Mouse (Mus musculus) CH12.LX (cell line): ENCODE results near the gene Tmem104. TPM values are rescaled to one million over a fixed set of nuclear protein-coding genes. Genes with fewer than 3 reads are reported as not detected.

ENCODE experiments used
- DNase-seq: peaks from one replicate; pipeline ENCODE4 v3.0.0-alpha.2; 2013; ENCODE audit errors: extremely low read depth
- H3K27ac ChIP-seq: 2 replicates; pipeline ENCODE4 v1.5.1; 2012; ENCODE audit warnings: low read depth, mild to moderate bottlenecking, control low read depth, moderate library complexity; ENCODE audit not compliant: insufficient read depth
- H3K27me3 ChIP-seq: replicated peaks from 2 replicates; pipeline ENCODE3; 2012; ENCODE audit warnings: inconsistent platforms
- H3K36me3 ChIP-seq, 2 experiments: replicated peaks in 1 of 2; 2 replicates each; pipeline versions ENCODE3 to v1.6.1; 2012; ENCODE audit warnings: inconsistent platforms in 1 of 2, low read length in 1 of 2, mild to moderate bottlenecking in 1 of 2, mixed read lengths in 1 of 2, moderate library complexity in 1 of 2; ENCODE audit not compliant: control insufficient read depth in 1 of 2, insufficient read depth in 1 of 2
- H3K4me1 ChIP-seq, 2 experiments: 2 replicates each; pipeline ENCODE4 v1.6.1; 2012; ENCODE audit warnings: inconsistent platforms in 1 of 2, moderate library complexity in 1 of 2; ENCODE audit not compliant: insufficient read depth in 2 of 2, control insufficient read depth in 1 of 2
- H3K4me2 ChIP-seq: 2 replicates; pipeline ENCODE4 v1.6.1; 2012; ENCODE audit warnings: low read depth, mild to moderate bottlenecking, control low read depth; ENCODE audit not compliant: poor library complexity, insufficient read depth, severe bottlenecking
- H3K4me3 ChIP-seq, 3 experiments: fragments of 150-350 bp in 1 of 3; sonication (generic) in 1 of 3; replicated peaks in 1 of 3; 2 replicates each; pipeline versions ENCODE3 to v1.5.1; 2011 to 2012; ENCODE audit warnings: low read depth in 2 of 3, low read length in 2 of 3, mild to moderate bottlenecking in 2 of 3, moderate library complexity in 2 of 3, control low read depth in 1 of 3, improper control_type of control experiment in 1 of 3, inconsistent platforms in 1 of 3, mixed read lengths in 1 of 3; ENCODE audit not compliant: poor library complexity in 1 of 3
- H3K79me2 ChIP-seq: replicated peaks from 2 replicates; pipeline ENCODE4 v1.6.1; 2012; ENCODE audit warnings: mild to moderate bottlenecking, moderate library complexity; ENCODE audit not compliant: control insufficient read depth, poor library complexity, insufficient read depth, severe bottlenecking; ENCODE audit errors: extremely low read depth
- H3K9ac ChIP-seq: 2 replicates; pipeline ENCODE4 v1.6.1; 2012; ENCODE audit warnings: low read depth, mild to moderate bottlenecking, control low read depth, moderate library complexity; ENCODE audit not compliant: insufficient read depth
- H3K9me3 ChIP-seq: replicated peaks from 2 replicates; pipeline ENCODE3; 2012; ENCODE audit warnings: low read length, inconsistent platforms, mixed read lengths
- BHLHE40 ChIP-seq: IDR thresholded peaks from 2 replicates; pipeline ENCODE4 v1.6.1; 2011; ENCODE audit warnings: mild to moderate bottlenecking, low read depth, low read length, improper control_type of control experiment
- E2F4 ChIP-seq: IDR thresholded peaks from 2 replicates; pipeline ENCODE4 v1.6.1; 2011; ENCODE audit warnings: low read depth, low read length, improper control_type of control experiment; ENCODE audit not compliant: insufficient replicate concordance
- ELF1 ChIP-seq: IDR thresholded peaks from 2 replicates; pipeline ENCODE4 v1.6.1; 2014; ENCODE audit warnings: low read depth, mild to moderate bottlenecking, inconsistent platforms, low read length, improper control_type of control experiment
- EP300 ChIP-seq: IDR thresholded peaks from 2 replicates; pipeline ENCODE4 v1.6.1; 2011; ENCODE audit warnings: low read length, improper control_type of control experiment
- ETS1 ChIP-seq: conservative IDR thresholded peaks from 2 replicates; pipeline ENCODE4 v1.6.1; 2012; ENCODE audit warnings: low read depth, mild to moderate bottlenecking, inconsistent platforms, low read length, improper control_type of control experiment, moderate library complexity
- HCFC1 ChIP-seq: IDR thresholded peaks from 2 replicates; pipeline ENCODE4 v1.6.1; 2012; ENCODE audit warnings: low read depth, mild to moderate bottlenecking, inconsistent platforms, low read length, improper control_type of control experiment
- KAT2A ChIP-seq: IDR thresholded peaks from 2 replicates; pipeline ENCODE4 v1.6.1; 2012; ENCODE audit warnings: low read length, improper control_type of control experiment, inconsistent platforms; ENCODE audit not compliant: insufficient replicate concordance
- MXI1 ChIP-seq: IDR thresholded peaks from 2 replicates; pipeline ENCODE4 v1.6.1; 2011; ENCODE audit warnings: mild to moderate bottlenecking, low read depth, low read length, improper control_type of control experiment
- MYC ChIP-seq: IDR thresholded peaks from 2 replicates; pipeline ENCODE4 v1.6.1; 2011; ENCODE audit warnings: low read depth, mild to moderate bottlenecking, improper control_type of control experiment, low read length
- NELFE ChIP-seq: IDR thresholded peaks from 2 replicates; pipeline ENCODE4 v1.6.1; 2011; ENCODE audit warnings: low read depth, low read length, improper control_type of control experiment
- RAD21 ChIP-seq: IDR thresholded peaks from 2 replicates; pipeline ENCODE4 v1.6.1; 2011; ENCODE audit warnings: low read depth, mild to moderate bottlenecking, low read length, improper control_type of control experiment, moderate library complexity
- SIN3A ChIP-seq: IDR thresholded peaks from 2 replicates; pipeline ENCODE4 v1.6.1; 2012; ENCODE audit warnings: low read length, improper control_type of control experiment, inconsistent platforms
- SMC3 ChIP-seq: IDR thresholded peaks from 2 replicates; pipeline ENCODE4 v1.6.1; 2011; ENCODE audit warnings: low read depth, low read length, improper control_type of control experiment
- TBP ChIP-seq: conservative IDR thresholded peaks from 2 replicates; pipeline ENCODE4 v1.6.1; 2011; ENCODE audit warnings: low read depth, low read length, improper control_type of control experiment
- TCF12 ChIP-seq: IDR thresholded peaks from 2 replicates; pipeline ENCODE4 v1.6.1; 2014; ENCODE audit warnings: low read depth, mild to moderate bottlenecking, inconsistent platforms, low read length, improper control_type of control experiment
- UBTF ChIP-seq: IDR thresholded peaks from 2 replicates; pipeline ENCODE4 v1.6.1; 2012; ENCODE audit warnings: low read depth, mild to moderate bottlenecking, inconsistent platforms, low read length, improper control_type of control experiment, moderate library complexity
- USF1 ChIP-seq: IDR thresholded peaks from 2 replicates; pipeline ENCODE4 v1.6.1; 2014; ENCODE audit warnings: low read depth, mild to moderate bottlenecking, inconsistent platforms, low read length, improper control_type of control experiment
- USF2 ChIP-seq: conservative IDR thresholded peaks from 2 replicates; pipeline ENCODE4 v1.6.1; 2011; ENCODE audit warnings: low read depth, low read length, improper control_type of control experiment
- ZC3H11A ChIP-seq: IDR thresholded peaks from 2 replicates; pipeline ENCODE4 v1.6.1; 2012; ENCODE audit warnings: low read depth, mild to moderate bottlenecking, inconsistent platforms, low read length, improper control_type of control experiment
- ZMIZ1 ChIP-seq: IDR thresholded peaks from 2 replicates; pipeline ENCODE4 v1.6.1; 2012; ENCODE audit warnings: low read depth, mild to moderate bottlenecking, inconsistent platforms, low read length, improper control_type of control experiment
- ZNF384 ChIP-seq: IDR thresholded peaks from 2 replicates; pipeline ENCODE4 v1.6.1; 2012; ENCODE audit warnings: low read depth, low read length, improper control_type of control experiment, inconsistent platforms
- dilution Hi-C: fragments of 300-500 bp; cut with MboI; formaldehyde crosslinking; loops from 2 replicates; pipeline ENCODE4 v1.14.3; 2020; ENCODE audit warnings: low sequenced_read_pairs; ENCODE audit not compliant: extremely low pct_unique_long_range_greater_than_20kb, extremely low pct_ligation_motif_present
- in situ Hi-C: fragments of 300-500 bp; cut with MboI; formaldehyde crosslinking; loops from 3 replicates; pipeline ENCODE4 v1.14.3; 2019; ENCODE audit warnings: low sequenced_read_pairs, low pct_ligation_motif_present, low pct_unique_long_range_greater_than_20kb, mixed read lengths
- polyA plus RNA-seq: library from polyadenylated mRNA; unstranded; fragments of >175 nt; gene quantifications from 2 replicates; pipeline ENCODE4 v1.2.1, GENCODE M21; 2012; ENCODE audit warnings: low read depth; ENCODE audit not compliant: insufficient read length
- total RNA-seq, 2 experiments: library from RNA; depleted of rRNA; stranded (reverse); fragments of 300-350 nt in 1 of 2; fragments of >200 nt in 1 of 2; gene quantifications; 2 replicates each; pipeline ENCODE4 v1.2.3; 2012 to 2014

Tmem104 gene
- total and polyA plus RNA-seq, 3 experiments = 3.5 to 16.1 (median 10.8) TPM

DNA sequence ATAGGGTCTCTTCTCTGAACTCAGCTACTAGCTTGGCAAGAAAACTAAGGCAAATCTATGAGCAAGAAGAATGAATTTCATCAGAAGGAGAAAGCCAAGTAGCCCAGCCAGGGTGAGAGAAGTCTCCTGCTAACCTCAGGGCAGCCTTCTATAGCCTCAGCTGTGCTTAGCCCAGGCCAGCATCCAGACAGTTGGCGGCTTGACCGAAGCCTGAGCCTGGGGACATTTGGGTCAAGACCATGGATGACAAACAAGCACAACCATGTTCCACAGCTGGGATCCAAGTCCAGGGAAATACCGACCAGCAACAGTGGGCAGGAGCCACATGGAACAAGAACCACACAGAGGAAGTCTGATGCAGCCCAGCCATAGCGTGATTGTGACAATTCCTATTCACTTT lies 39.5 kb upstream of the Tmem104 start:
- Histone ChIP-seq H3K4me1 (peaks cover 16 to 36% of the 10 kb centered on the region in 2 experiments), H3K27me3 (no peaks in the 10 kb centered on the region), H3K36me3 (peaks cover 3 to 5% of the 10 kb centered on the region in 2 experiments), H3K4me2 (no peak overlapping the region), H3K4me3 (no peak overlapping the region), H3K9me3 (peaks cover 16% of the 10 kb centered on the region), H3K9ac (no peak overlapping the region), H3K27ac (no peak overlapping the region), H3K79me2 (no peaks in the 10 kb centered on the region)
- dilution Hi-C loops (no loop called here), in situ Hi-C loops (no loop called here)
- no peak for TF ChIP-seq ETS1
- no peak for TF ChIP-seq SMC3
- no peak for TF ChIP-seq TBP
- no peak for TF ChIP-seq ZMIZ1
- no peak for TF ChIP-seq MXI1
- no peak for TF ChIP-seq E2F4
- TF ChIP-seq RAD21 = no peak
- no peak for TF ChIP-seq USF1
- no peak for TF ChIP-seq ELF1
- TF ChIP-seq NELFE = no peak
- TF ChIP-seq HCFC1 = no peak
- no peak for TF ChIP-seq USF2
- no peak for TF ChIP-seq MYC
- TF ChIP-seq ZNF384 = no peak
- no peak for TF ChIP-seq UBTF
- no peak for TF ChIP-seq BHLHE40
- TF ChIP-seq ZC3H11A = no peak
- DNase-seq = no peak

DNA sequence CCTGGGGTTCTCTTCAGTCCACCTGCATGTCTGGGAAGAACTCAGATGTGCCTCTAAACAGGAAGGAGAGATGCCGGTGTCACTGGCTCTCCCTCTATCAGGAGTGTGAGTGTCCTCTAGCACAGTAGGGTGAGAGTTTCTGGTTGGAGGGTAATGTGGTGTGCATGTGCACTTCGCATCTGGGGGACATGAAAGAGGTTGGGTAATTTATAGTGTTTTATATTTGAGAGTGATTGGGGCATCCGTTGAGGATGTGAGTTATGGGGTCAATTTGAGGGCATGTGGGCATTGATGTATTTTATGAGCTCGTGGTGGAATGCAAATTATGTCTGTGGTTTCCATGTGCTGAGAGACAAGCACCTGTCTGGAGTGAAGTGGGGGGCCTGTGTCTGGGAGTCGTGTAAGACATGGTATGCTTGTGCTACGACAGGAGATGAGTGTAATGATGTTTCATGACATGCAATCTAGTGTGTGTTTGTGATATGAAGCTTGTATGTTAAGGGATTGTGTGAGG lies 36.5 kb upstream of the Tmem104 start:
- peaks cover 9% of the 10 kb centered on the region for H3K27me3 ChIP-seq
- H3K4me2 ChIP-seq = 0 out of 2 replicates have a peak overlapping the region, but pooled peaks have one; percentile 18
- peaks cover 32 to 50% of the 10 kb centered on the region in 2 experiments for H3K4me1 ChIP-seq
- no peak overlapping the region for H3K27ac ChIP-seq
- H3K36me3 ChIP-seq = peaks cover 3 to 5% of the 10 kb centered on the region in 2 experiments
- H3K79me2 ChIP-seq = no peaks in the 10 kb centered on the region
- no peak for DNase-seq
- H3K4me3 ChIP-seq = peak overlapping the region in 1 of 3 experiments; percentile 5
- TF ChIP-seq TCF12 (0 out of 2 replicates have a peak, but pooled peaks have one; percentile 11), KAT2A (no peak), SIN3A (no peak), BHLHE40 (peak; percentile 43), EP300 (peak; percentile 41; the same call in 1 of the 2 replicates), MXI1 (no peak)
- dilution Hi-C loops (no loop called here), in situ Hi-C loops (no loop called here)
- peaks cover 16% of the 10 kb centered on the region for H3K9me3 ChIP-seq
- H3K9ac ChIP-seq = no peak overlapping the region
